In the genomic region with DNA sequence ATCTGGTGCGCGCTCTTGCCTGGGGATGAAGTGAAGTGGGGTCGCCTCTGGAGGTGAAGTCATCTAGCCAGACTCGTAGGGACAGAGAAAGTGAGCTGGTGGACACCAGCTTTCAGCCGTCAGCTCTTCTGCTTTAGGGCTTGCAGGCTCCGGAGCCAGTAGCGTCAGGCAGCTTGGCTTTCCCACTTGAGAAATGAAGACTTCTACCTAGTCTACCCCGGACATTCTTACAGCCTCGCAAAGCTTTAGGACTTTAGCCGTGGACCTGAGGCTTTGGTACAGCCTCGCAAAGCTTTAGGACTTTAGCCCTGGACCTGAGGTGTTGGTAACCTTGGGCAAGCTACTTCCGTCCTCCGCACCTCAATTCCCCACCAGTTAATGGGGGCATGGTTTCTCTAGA, we compare ENCODE assay signal across 8 mouse cellular contexts. TPM values are rescaled to one million over a fixed set of nuclear protein-coding genes. Genes with fewer than 3 reads are reported as not detected.
A peak's percentile ranks its signal among the peaks of the same experiment; 100 is the strongest.
DNase-seq lines count a peak whose midpoint lies in the region; ATAC-seq and TF ChIP-seq lines count a peak whose summit lies in the region.

No protein-coding gene starts in this region.

- ATAC-seq in embryonic facial prominence, embryonic 15.5 days (ENCODE audit: insufficient number of reproducible peaks, low FRiP score, low TSS enrichment, low read depth), result no peak

- intact Hi-C loops in left cerebral cortex, postnatal 4 days (cut with DNase I), result no loop called here

- peak overlapping the region; percentile 96 for H3K4me2 ChIP-seq in embryonic facial prominence, embryonic 15.5 days (replicated peaks)

- no peak for DNase-seq in lung, adult 2 months
- DNase-seq in lung, postnatal 25 days (ENCODE audit: low spot score), result no peak
- DNase-seq in kidney, postnatal 10 days, result peak; percentile 35
- DNase-seq in neural tube, embryonic 10.5 days (ENCODE audit: extremely low spot score, low spot score), result peak; percentile 40
- no peak for DNase-seq in left cerebral cortex, postnatal 4 days
- DNase-seq in spleen, adult 18-20 months, result no peak
- DNase-seq in frontal cortex, postnatal 36 days (ENCODE audit: low spot score in 2 of 2), result no peak

- H3K27ac ChIP-seq in embryonic facial prominence, embryonic 15.5 days (replicated peaks), result no peak overlapping the region

- 0 out of 2 replicates have a peak, but pooled peaks cover 3% of the 10 kb centered on the region for H3K4me1 ChIP-seq in lung, adult 2 months (ENCODE audit: control insufficient read depth, insufficient read depth, low read length)
- peaks cover 22% of the 10 kb centered on the region for H3K4me1 ChIP-seq in embryonic facial prominence, embryonic 15.5 days

- TF ChIP-seq POLR2A in lung, adult 2 months (IDR thresholded peaks at IDR 0.05; ENCODE audit: borderline replicate concordance, extremely low read depth, low read depth, low read length), result no peak

- 0 out of 2 replicates have a peak, but pooled peaks cover 5% of the 10 kb centered on the region for H3K36me3 ChIP-seq in embryonic facial prominence, embryonic 15.5 days

- TF ChIP-seq CTCF in lung, adult 2 months (IDR thresholded peaks at IDR 0.05; ENCODE audit: insufficient read depth, low read length), result no peak

- peak overlapping the region; percentile 78 for H3K4me3 ChIP-seq in lung, adult 2 months (replicated peaks; ENCODE audit: extremely low read depth, low read depth, low read length)
- peak overlapping the region; percentile 57 for H3K4me3 ChIP-seq in embryonic facial prominence, embryonic 15.5 days (replicated peaks)

- 2% methylated on average over 13 of the region's 13 CpGs for WGBS in lung, adult 2 months
- WGBS in embryonic facial prominence, embryonic 15.5 days, result 3% methylated on average over 13 of the region's 13 CpGs

- no peaks in the 10 kb centered on the region; the same call in 1 of the 2 replicates for H3K27me3 ChIP-seq in embryonic facial prominence, embryonic 15.5 days

- peak overlapping the region; percentile 37 for H3K9ac ChIP-seq in embryonic facial prominence, embryonic 15.5 days

- no peaks in the 10 kb centered on the region for H3K9me3 ChIP-seq in embryonic facial prominence, embryonic 15.5 days (replicated peaks)

RNA-seq across cellular contexts. Expression of a gene that starts 0.4 kb away (rescaled TPM):
- 157 and 188 TPM in 2 replicates for polyA plus RNA-seq in lung, adult 2 months (2012; rRNA removed)
- polyA plus RNA-seq in embryonic facial prominence, embryonic 15.5 days (2015; fragmentation: Nextera tagmentation; extraction: Ambion mirVana), result 82.5 and 82.8 TPM in 2 replicates
- total RNA-seq in left cerebral cortex, postnatal 4 days (2021), result 10 to 100 TPM; 21.1 to 21.9 TPM

RNA-seq across cellular contexts. Expression of a gene that starts 31.4 kb away (rescaled TPM):
- 104 and 107 TPM in 2 replicates for polyA plus RNA-seq in lung, adult 2 months (2012; rRNA removed)
- polyA plus RNA-seq in embryonic facial prominence, embryonic 15.5 days (2015; fragmentation: Nextera tagmentation; extraction: Ambion mirVana), result 33.9 and 34.2 TPM in 2 replicates
- 10 to 100 TPM; 13.2 to 14.6 TPM for total RNA-seq in left cerebral cortex, postnatal 4 days (2021)

RNA-seq across cellular contexts. Expression of a gene that starts 46.3 kb away (rescaled TPM):
- polyA plus RNA-seq in lung, adult 2 months (2012; rRNA removed), result 23.3 and 28.5 TPM in 2 replicates
- polyA plus RNA-seq in embryonic facial prominence, embryonic 15.5 days (2015; fragmentation: Nextera tagmentation; extraction: Ambion mirVana), result 20.4 and 21.5 TPM in 2 replicates
- total RNA-seq in left cerebral cortex, postnatal 4 days (2021), result 10 to 100 TPM; 34.2 to 36.0 TPM

Comparison
In these comparisons a context has a peak if more than half of its experiments do, and no peak if none do; other contexts are left out.
1. DNase-seq: peak in kidney, postnatal 10 days (single experiment) and neural tube, embryonic 10.5 days (single experiment); none in lung, adult 2 months (single experiment), lung, postnatal 25 days (single experiment), left cerebral cortex, postnatal 4 days (single experiment), spleen, adult 18-20 months (0 of 2) and frontal cortex, postnatal 36 days (0 of 2).